Mouse (Mus musculus) embryonic facial prominence, embryonic 12.5 days (tissue): Measurements from ENCODE around the gene Olfr1086. TPM values are rescaled to one million over a fixed set of nuclear protein-coding genes. Genes with fewer than 3 reads are reported as not detected.
"Not testable (repeated sequence)": the region's sequence is repeated elsewhere in the genome, so short reads cannot be mapped to it uniquely, and the experiment has no call there.

Experiments
- ATAC-seq: fragments of 200-750 bp; cut with Nextera tagmentation; 2 replicates; pipeline ENCODE4 v1.8.0; 2017; ENCODE audit not compliant: insufficient number of reproducible peaks, insufficient read depth, low FRiP score, low TSS enrichment
- H3K27ac ChIP-seq: fragments of 300-500 bp; sonication (generic); 2 replicates; pipeline ENCODE4 v1.5.1; 2016; ENCODE audit warnings: mild to moderate bottlenecking
- H3K27me3 ChIP-seq: fragments of 300-500 bp; sonication (generic); 2 replicates; pipeline ENCODE4 v1.6.1; 2016; ENCODE audit warnings: mild to moderate bottlenecking, moderate library complexity
- H3K36me3 ChIP-seq: fragments of 300-500 bp; sonication (generic); 2 replicates; pipeline ENCODE4 v1.6.1; 2016; ENCODE audit warnings: mild to moderate bottlenecking
- H3K4me1 ChIP-seq: fragments of 300-500 bp; sonication (generic); 2 replicates; pipeline ENCODE4 v1.6.1; 2016
- H3K4me2 ChIP-seq: fragments of 300-500 bp; sonication (generic); replicated peaks from 2 replicates; pipeline ENCODE4 v1.6.1; 2016; ENCODE audit warnings: mild to moderate bottlenecking, moderate library complexity
- H3K4me3 ChIP-seq: fragments of 300-500 bp; sonication (generic); 2 replicates; pipeline ENCODE4 v1.5.1; 2016; ENCODE audit warnings: mild to moderate bottlenecking
- H3K9ac ChIP-seq: fragments of 300-500 bp; sonication (generic); 2 replicates; pipeline ENCODE4 v1.6.1; 2016; ENCODE audit warnings: mild to moderate bottlenecking, moderate library complexity
- H3K9me3 ChIP-seq: fragments of 300-500 bp; sonication (generic); 2 replicates; pipeline ENCODE4 v1.6.1; 2016; ENCODE audit warnings: mild to moderate bottlenecking, moderate library complexity
- WGBS: fragments of 180-500 bp; shearing (Covaris S2); methylation state at CpG from one replicate; pipeline ENCODE4 v1.1.7; 2016; 5-methylcytosine and 5-hydroxymethylcytosine counted together
- polyA plus RNA-seq: library from polyadenylated mRNA; unstranded; fragments of >200 nt; fragmentation: Nextera tagmentation; extraction: Ambion mirVana; gene quantifications from 2 replicates; pipeline ENCODE4 v1.2.1, GENCODE M21; 2016

Gene Olfr1086
- not detected in 2 replicates for polyA plus RNA-seq

DNA sequence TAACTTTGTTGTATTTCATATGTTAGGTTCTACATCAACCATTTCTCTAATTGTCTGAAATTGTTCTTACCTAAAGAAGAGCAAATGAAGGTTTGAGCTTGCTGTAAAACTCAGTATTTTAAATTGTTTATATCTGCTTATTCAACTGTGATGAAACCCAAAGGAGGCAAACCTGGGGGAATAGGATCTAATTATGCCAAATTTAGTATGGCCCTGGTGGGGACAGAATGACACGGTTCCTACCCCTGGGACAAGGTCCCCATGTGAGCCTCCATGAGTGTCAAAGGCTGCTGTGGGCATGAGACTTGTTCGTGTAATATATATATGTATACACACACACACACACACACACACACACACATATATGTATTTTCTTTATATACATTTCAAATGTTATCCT, at the start of gene Olfr1086:
Gene Olfr1086, minus strand, starts transcription at position 101 of the 400 bp plus-strand sequence.
- no peaks in the 10 kb centered on the region for H3K27me3 ChIP-seq
- H3K4me1 ChIP-seq: no peaks in the 10 kb centered on the region
- no peak within 1 kb of the TSS for H3K9ac ChIP-seq
- no peak within 1 kb of the TSS for H3K27ac ChIP-seq
- H3K9me3 ChIP-seq: no peaks in the 10 kb centered on the region
- no peak within 1 kb of the TSS for H3K4me3 ChIP-seq
- H3K36me3 ChIP-seq: no peaks in the 10 kb centered on the region
- WGBS: 80% methylated on average over 2 of the region's 2 CpGs
- no peak within 1 kb of the TSS for H3K4me2 ChIP-seq
- no peak for ATAC-seq

DNA sequence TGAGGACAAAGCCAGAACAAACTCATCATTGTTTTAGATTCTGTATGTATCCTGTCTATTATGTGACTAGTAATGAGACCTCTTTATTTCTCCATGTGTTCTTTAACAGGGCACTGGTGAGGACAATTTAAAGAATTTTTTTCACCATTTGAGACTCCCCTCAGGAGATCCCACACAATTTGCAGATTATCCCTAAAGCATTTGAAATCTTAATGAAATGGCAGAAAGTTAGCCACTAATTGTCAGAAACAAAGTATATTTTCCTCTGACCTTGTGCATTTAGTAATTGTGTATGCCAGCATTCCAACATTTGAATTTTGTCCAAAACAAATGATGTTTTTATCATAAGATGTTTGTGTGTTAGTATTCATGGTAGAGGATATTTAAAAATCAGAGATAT, 18.4 kb upstream of the Olfr1086 start, which contains the start of gene Olfr1087:
Gene Olfr1087, minus strand, starts transcription at position 101 of the 400 bp plus-strand sequence.
- Histone ChIP-seq H3K36me3 (no peaks in the 10 kb centered on the region), H3K4me3 (no peak within 1 kb of the TSS), H3K4me2 (no peak within 1 kb of the TSS), H3K9ac (no peak within 1 kb of the TSS), H3K27ac (no peak within 1 kb of the TSS), H3K27me3 (no peaks in the 10 kb centered on the region), H3K4me1 (no peaks in the 10 kb centered on the region), H3K9me3 (no peaks in the 10 kb centered on the region)
- no peak for ATAC-seq

GRCm38 (mm10) chr2:86661919-86662318, 18.0 kb downstream of the Olfr1086 start, which contains the start of gene Olfr1085:
Olfr1085 (minus strand) TSS chr2:86662019.
- WGBS: 26% methylated on average over 1 of the region's 1 CpGs
- Histone ChIP-seq H3K4me2 (no peak within 1 kb of the TSS), H3K9me3 (no peaks in the 10 kb centered on the region), H3K27ac (no peak within 1 kb of the TSS), H3K9ac (no peak within 1 kb of the TSS), H3K4me1 (no peaks in the 10 kb centered on the region), H3K4me3 (no peak within 1 kb of the TSS), H3K27me3 (no peaks in the 10 kb centered on the region), H3K36me3 (no peaks in the 10 kb centered on the region)
- no peak for ATAC-seq

- not testable (repeated sequence) for ATAC-seq, H3K4me3 ChIP-seq, H3K9ac ChIP-seq, H3K27me3 ChIP-seq, H3K4me1 ChIP-seq, H3K4me2 ChIP-seq, H3K36me3 ChIP-seq, H3K27ac ChIP-seq, H3K9me3 ChIP-seq
- WGBS: 81% methylated on average over 1 of the region's 1 CpGs
Observed at GRCm38 (mm10) chr2:86639625-86640024, 40.3 kb downstream of the Olfr1086 start, which contains the start of gene Olfr1084. Olfr1084 (minus strand) TSS chr2:86639725.

Other genes with a start within 250 kb of the Olfr1086 start
- gene Olfr1065, start 229.5 kb downstream of the Olfr1086 start, polyA plus RNA-seq: not detected in 2 replicates
- gene Olfr1066, start 223.8 kb downstream of the Olfr1086 start, polyA plus RNA-seq: not detected in 2 replicates
- not detected in 2 replicates for gene Olfr228, start 192.7 kb downstream of the Olfr1086 start, polyA plus RNA-seq
- gene Olfr1076, start 171.6 kb downstream of the Olfr1086 start, polyA plus RNA-seq: not detected in 2 replicates
- gene Olfr1079, start 137.6 kb downstream of the Olfr1086 start, polyA plus RNA-seq: not detected in 2 replicates
- not detected in 2 replicates for gene Olfr1080, start 121.9 kb downstream of the Olfr1086 start, polyA plus RNA-seq
- not detected in 2 replicates for gene Olfr1082, start 81.1 kb downstream of the Olfr1086 start, polyA plus RNA-seq
- not detected in 2 replicates for gene Olfr1084, start 40.4 kb downstream of the Olfr1086 start, polyA plus RNA-seq
- gene Olfr1085, start 18.1 kb downstream of the Olfr1086 start, polyA plus RNA-seq: not detected in 2 replicates
- gene Olfr1087, start 18.3 kb upstream of the Olfr1086 start, polyA plus RNA-seq: not detected in 2 replicates
- not detected in 2 replicates for gene Olfr1089, start 53.6 kb upstream of the Olfr1086 start, polyA plus RNA-seq
- not detected in 2 replicates for gene Olfr1090, start 78.9 kb upstream of the Olfr1086 start, polyA plus RNA-seq
- gene Olfr1093, start 102.4 kb upstream of the Olfr1086 start, polyA plus RNA-seq: not detected in 2 replicates
- not detected in 2 replicates for gene Olfr141, start 129.9 kb upstream of the Olfr1086 start, polyA plus RNA-seq
- gene Olfr1094, start 144.6 kb upstream of the Olfr1086 start, polyA plus RNA-seq: not detected in 2 replicates
- not detected in 2 replicates for gene Olfr1095, start 171.6 kb upstream of the Olfr1086 start, polyA plus RNA-seq
- gene Gm13723, start 194.7 kb upstream of the Olfr1086 start, polyA plus RNA-seq: not detected in 2 replicates
- gene Olfr1097, start 212.1 kb upstream of the Olfr1086 start, polyA plus RNA-seq: not detected in 2 replicates
- gene Olfr1098, start 244.5 kb upstream of the Olfr1086 start, polyA plus RNA-seq: not detected in 2 replicates